Mouse (Mus musculus) lung, postnatal 25 days (tissue): Measurements from ENCODE around the gene Nt5c1b.

Source experiments
- DNase-seq: peaks from one replicate; pipeline ENCODE4 v3.0.0; 2022; ENCODE audit warnings: low spot score

Nt5c1b gene

DNA sequence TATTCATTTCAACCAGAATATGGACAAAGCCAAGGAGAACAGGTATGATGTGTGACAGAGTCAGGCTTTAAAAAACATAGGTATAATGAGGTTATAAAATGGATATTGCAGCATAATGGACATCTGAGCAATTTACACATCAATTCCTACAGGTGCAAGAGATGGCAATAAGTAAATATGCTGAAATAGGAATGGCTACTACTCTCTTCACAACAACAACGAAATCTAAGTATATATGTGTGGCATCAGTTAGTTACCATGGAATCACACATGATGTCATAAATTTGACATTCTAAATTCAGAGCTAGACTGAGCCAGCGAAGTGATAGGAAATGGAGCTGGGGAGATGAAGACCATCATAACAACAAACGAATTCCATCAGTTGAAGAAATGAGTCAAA, at the start of gene Nt5c1b:
Nt5c1b (plus strand) TSS at position 301 of the 400 bp plus-strand sequence.
- no peak for DNase-seq

DNA sequence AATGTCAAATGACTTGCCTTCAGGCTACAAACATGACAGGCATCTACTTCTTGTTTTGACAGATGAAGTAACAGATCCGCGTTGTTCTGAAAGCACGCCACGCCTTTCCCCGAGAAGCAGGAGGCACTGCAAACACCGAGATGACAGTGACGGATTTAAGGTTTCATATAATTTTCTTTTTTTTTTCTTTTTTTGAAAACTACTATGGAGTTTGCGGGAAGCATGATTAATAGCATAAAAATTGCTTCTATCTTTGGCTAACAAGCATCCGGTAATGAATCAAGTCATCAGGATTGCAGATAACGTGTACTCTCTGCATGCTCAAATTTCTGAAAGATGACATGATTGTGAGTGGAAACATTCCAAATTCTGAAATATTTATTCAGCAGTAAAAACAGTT, 42.1 kb upstream of the Nt5c1b start:
- DNase-seq, result peak; percentile 0

DNA sequence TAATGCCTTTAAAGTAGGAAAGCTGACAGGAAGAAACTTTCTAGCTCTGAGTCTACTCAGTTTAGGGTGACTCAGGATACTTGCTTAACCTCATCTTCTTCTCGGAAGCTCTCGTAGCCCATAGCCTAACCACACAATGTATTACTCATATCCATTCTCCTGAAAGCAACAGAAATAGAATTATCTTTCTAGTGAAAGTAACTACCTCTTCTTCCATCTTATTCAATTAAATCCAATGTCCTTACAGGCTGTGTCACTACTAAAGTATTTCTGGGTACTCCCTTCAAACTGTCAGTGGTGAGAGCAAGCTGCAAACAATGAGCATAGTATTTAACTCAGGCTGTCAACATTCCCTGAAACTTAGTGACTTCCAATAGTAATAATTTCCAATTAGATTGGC, 40.3 kb upstream of the Nt5c1b start:
- no peak for DNase-seq

DNA sequence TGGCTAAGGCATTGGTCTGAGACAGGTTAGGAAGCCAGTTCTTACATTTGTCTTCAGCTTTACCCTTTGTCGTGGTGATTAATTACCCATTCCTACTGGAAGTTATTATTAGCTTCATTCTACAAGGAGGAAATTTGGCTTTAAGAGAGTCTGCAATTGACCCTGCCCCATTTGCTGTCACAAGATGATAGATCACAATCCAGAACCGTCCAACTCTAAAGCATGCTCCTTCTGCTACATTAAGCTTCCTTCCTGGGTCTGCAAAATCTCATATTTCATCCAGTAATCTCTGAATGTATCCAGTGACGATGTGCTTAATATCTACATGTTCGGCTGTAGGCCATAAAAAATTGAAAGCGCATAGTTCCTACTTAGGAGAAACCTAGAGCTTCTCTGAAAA, 29.2 kb upstream of the Nt5c1b start:
- DNase-seq, result no peak

DNA sequence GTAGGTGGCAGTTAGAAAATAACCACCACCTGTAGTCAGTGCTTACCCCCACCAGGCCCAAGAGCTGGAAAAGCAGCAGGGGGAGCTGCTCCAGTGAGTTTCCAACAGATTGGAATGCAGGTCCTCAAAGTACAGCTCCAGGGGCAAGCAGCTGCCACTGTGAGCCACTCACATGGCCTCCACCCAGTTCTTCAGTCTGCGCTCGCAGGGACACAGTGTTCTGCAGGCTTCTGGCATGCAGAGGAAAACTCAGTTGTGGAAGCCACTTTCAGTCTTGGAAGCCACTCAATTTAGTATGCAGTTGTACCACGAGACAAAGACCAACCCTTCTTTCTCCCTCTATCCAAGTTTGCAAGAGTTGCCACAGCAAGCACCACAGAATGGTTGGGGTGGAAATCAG, 19.1 kb upstream of the Nt5c1b start:
- DNase-seq, result peak; percentile 54

DNA sequence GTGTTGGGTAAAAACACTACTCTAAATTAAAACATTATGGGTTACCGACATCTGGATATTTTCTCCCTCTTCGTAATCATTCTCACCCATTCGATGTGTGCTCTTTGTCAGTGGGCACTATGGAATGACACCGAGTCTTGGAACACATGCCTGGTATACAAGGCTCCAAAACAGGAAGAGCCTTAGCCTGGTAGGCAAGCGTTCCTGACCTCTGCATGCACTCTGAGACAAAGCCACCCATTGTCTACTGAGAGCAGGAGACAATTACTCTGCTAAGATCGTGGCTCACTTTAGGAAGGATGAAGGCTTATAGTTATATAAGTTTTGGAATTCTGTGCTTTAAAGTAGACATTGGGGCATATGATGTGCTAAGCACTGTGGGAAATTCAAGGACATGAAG, 12.0 kb upstream of the Nt5c1b start:
- DNase-seq, result no peak

DNA sequence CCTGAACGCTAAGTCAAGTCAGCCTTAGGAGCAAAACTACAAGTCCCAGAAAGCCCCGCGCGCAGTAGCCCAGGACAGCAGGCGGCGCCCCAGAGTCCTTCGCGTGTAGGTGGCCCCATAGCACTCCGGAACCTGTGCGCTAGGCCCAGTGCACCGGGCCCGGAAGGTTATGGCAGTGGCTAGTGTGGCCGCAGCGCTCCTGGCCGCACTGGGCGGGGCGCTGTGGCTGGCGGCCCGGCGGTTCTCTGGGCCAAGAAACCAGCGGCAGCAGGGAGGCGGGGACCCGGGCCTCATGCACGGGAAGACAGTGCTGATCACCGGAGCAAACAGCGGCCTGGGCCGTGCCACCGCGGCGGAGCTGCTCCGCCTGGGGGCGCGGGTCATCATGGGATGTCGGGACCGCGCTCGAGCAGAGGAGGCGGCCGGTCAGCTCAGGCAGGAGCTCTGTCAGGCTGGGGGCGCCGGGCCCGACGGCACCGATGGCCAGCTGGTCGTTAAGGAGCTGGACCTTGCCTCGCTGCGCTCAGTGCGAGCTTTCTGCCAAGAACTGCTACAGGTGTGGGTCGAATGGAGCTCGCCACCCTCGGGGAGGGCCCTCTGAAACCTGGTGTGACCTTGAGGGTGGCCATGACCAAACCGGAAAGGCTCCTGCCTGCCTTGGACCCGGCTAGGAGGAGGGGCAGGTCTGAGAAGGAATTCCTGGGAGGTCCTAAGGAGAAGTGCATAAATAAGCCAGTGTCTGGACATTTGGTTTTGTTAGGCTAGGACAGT, 21.1 kb downstream of the Nt5c1b start, which contains the start of gene Rdh14:
Rdh14 (plus strand) TSS at position 102 of the 771 bp plus-strand sequence.
- peak; percentile 97 for DNase-seq

DNA sequence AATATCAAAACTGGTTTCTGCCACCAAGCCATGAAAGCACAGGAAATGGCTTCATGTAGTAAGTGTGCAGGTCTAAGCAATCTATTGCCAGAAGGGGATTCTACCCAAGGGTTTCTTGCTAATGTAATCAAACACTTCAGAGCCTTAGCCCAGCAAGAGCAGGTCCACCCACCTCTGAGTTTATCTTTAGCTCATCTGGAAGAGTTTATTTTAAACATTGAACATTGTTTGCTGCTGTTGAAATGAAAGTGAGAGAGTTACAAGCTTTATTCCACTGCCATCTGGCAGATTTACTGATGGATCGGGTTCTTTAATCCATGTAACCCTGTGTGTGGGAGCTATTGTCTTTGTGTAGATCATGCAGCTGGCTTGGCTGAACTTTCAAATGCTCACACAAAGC, 31.0 kb downstream of the Nt5c1b start:
- no peak for DNase-seq

DNA sequence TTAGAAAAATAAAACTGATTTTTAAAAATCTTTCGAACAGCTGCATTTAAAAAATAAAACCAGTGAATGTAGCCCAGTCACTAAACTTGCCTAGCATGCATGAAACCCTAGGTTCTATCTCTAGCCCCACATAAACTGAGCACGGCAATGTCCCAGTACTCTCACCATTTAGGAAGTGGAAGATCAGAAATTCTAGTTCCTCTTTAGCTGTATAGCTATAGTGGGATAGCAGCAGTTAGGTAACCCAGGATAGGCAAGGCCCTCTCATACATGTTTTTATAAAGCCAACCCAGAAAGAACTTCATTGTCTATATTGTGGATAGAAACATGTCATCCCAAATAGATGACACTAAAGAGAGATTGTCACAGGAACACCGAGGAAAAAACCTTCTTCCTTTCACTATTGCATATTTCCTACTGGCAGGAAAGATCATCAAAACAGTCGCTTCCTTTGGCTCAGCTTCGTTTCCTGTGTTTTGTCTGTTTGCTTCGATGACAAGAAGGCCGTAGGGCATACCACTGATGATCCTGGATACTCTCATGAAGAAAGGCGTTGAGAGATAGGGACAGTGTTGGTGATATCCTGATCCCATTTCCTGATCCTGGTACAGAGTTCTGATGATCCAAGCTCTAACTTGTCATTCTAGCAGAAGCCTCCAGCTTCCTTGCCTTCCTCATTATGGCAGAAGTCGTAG, 32.8 kb downstream of the Nt5c1b start:
- DNase-seq, result peak; percentile 26

DNA sequence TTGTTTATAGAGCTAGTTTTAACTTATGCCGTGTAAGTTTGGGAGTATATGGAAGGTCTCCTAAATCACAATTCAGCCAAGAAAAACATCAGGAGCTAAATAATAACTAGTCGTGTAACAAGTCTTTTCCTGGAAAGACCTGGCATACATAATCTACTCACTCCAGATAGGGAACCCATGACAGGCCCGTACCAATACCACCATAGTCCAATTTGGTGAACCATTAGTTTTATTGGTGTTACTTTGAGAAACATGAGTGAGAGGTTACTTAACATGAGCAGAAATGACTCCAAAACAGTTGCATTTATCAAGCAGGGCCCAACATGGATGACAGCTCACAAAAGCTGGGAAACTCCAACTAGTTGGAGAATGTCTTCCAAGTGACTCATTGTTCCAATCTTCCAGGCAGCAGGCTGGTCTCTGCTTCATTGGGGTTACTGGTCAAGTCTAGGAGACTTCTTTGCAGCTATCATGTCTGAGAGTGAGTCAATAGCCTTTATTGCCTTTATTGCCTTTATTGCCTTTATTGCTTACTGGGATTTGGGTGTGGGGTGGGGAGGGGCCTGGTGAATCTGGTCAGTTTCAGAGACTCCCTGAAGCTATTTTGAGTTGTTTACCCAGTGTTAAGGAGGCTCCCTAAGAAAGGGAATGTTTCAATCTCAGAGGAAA, 40.9 kb downstream of the Nt5c1b start:
- no peak for DNase-seq

DNA sequence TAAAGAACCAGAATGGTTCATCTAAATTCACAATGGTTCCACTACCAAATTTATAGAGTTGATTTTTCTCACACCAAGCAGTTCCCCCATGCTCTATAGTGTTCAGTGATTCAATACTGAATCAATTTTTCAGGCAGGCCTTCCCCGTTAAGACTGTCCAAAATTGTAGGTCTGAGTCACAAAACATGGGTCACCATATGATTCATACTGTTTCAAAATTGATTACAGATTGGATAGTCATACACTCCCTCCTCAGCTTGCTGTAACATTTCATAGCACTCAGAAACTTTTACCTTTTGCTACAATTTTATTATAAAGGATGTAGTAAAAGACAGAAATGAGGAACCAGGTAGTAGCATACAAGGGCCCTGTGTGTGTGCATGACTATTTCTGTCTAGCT, 41.7 kb downstream of the Nt5c1b start:
- DNase-seq, result no peak

DNA sequence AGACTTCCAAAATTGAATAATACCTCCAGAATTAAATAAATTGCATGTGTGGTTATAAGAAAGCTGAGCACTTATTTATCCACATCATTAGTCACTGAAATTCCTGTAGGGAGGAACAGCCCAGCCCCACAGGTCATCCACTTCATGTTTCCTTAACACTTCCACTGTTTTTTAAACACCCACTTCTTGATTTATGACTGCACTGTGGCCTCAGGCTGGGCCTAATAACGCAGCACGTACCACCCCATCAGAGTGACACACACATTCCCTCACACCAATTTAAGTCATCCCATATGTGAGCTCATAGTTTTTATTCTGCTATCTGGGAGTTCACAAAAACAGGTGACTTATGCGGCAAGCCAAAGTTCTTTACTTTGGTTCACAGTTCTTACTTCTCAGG, 52.6 kb downstream of the Nt5c1b start:
- DNase-seq, result no peak

DNA sequence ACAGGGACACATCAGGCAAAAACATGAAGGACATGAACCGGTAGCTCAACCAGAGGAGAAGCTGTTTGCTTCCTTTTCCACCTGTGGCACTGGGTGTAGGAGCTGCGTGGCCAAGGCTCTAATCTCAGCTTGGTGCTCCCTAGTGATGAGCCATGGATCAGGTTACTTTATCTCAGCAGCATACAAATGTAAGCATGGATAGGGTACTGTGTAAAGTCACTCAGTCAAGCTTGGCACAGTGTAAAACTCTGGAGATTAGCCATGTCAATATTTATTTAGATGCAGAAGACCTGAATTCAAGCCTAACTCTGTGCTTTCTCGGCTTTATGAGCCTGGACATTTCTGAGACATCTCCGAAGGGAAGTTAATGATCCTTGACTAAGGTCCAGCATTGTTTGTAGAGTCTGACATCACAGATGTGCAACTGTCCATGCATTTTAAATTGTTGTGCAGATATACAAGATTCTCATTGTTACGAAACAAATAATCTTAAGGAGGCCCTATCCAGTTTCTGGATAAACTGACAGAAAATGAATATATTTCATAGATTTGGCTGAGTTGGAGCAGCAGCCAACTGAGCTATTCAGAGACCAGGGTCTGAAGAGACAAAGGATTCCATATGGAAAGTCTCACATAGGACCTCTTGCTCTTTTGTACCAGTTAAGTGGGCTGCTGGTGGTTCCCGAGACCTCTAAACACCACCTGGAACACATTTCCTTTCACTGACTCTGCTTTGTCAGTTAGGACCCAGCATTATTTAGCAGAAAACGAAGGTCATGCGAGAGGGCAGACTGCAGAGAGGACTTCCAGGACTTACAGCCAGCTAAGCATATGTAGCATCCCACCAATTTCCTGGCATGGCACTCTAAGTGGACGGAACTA, 56.5 kb downstream of the Nt5c1b start:
- DNase-seq, result no peak

DNA sequence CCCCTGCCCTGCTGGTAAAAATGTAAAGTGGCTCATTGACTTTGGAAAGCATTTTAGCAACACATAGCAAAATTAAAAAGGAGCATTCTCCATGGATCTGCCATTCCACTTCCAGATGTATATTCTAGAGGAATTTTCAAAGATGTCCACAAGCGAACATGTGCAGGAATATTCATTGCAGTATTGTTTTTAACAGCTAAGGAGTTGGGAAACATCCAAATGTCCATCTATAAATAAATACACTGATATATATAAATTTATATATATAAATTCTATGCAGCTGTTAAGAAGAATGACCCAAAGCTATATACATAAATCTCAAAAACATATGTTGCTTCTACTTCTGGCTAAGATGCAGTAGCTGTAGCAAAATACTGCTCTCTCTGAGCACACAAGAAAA, 61.2 kb downstream of the Nt5c1b start:
- no peak for DNase-seq

DNA sequence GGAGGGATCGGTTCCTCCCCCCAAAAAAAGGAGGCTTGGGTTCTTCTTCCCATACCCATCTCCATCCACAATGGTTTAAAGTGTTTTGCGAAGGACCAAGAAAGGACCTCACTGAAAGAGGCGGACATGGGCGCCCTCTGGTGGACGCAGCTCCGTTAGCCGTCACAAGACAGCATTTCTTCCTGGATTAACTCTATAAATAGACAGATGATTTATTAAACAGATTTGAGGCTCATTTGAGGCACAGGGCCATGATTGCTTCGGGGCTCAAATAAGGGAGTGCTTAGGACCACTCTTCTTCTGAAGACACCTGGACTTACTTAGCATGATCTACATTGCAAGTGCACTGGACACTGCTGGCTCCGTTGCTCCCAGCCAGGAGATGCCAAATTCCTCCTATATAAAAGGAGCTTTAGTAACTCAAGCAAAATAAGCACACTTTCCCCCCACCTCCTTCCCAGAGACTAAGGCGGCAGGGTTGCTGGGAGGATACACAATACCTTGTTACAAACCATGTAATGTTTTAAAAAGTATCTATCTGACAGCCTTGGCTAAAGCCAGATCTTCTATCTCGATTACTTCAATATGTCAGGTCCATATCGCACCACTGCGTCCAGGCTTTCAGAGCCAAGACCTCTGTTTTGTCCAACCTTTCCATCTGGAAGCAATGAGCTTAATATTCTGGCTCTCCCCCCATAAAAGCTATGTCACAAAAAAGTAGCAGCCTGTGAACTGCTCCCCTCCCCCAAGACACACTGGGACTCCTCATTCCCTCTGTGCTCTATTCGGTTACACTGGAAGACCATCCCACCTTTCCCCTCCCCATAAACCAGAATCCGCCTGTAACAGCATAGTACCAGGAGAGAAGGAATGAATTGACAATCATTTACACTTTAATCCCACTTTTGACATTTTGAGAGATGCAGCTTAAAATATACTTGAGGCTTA, 68.6 kb downstream of the Nt5c1b start:
- peak; percentile 77 for DNase-seq
